Mouse (Mus musculus) cerebellum, adult 9-11 months (tissue): ENCODE results near the gene Gpcpd1.
"Not testable (repeated sequence)": the region's sequence is repeated elsewhere in the genome, so short reads cannot be mapped to it uniquely, and the experiment has no call there.

Experiments used
- DNase-seq: peaks from one replicate; pipeline ENCODE4 v3.0.0; 2022

The Gpcpd1 gene

GRCm38 (mm10) chr2:132587240-132587779 is at the start of gene Gpcpd1:
TSS of gene Gpcpd1 (minus strand) at chr2:132587729.
- DNase-seq, result no peak

- no peak for DNase-seq
These were observed 49.0 kb upstream of the Gpcpd1 start for GRCm38 (mm10) chr2:132636534-132636933.

- DNase-seq, result no peak
These were observed 41.1 kb upstream of the Gpcpd1 start for GRCm38 (mm10) chr2:132628626-132629025.

- no peak for DNase-seq
These were observed 35.6 kb upstream of the Gpcpd1 start for GRCm38 (mm10) chr2:132623092-132623491.

- DNase-seq, result no peak
These were observed 30.2 kb upstream of the Gpcpd1 start for GRCm38 (mm10) chr2:132617693-132618092.

- no peak for DNase-seq
These were observed 26.2 kb upstream of the Gpcpd1 start for GRCm38 (mm10) chr2:132613581-132614188.

GRCm38 (mm10) chr2:132611551-132612233 is 24.2 kb upstream of the Gpcpd1 start:
- DNase-seq, result no peak

GRCm38 (mm10) chr2:132607141-132608093 is 19.9 kb upstream of the Gpcpd1 start:
- no peak for DNase-seq

- no peak for DNase-seq
These were observed 18.4 kb upstream of the Gpcpd1 start for GRCm38 (mm10) chr2:132605795-132606563.

- DNase-seq, result no peak
These were observed 17.4 kb upstream of the Gpcpd1 start for GRCm38 (mm10) chr2:132604922-132605321.

GRCm38 (mm10) chr2:132603706-132604105 is 16.2 kb upstream of the Gpcpd1 start:
- no peak for DNase-seq

GRCm38 (mm10) chr2:132601777-132602176 is 14.2 kb upstream of the Gpcpd1 start:
- DNase-seq, result no peak

GRCm38 (mm10) chr2:132600081-132600480 is 12.6 kb upstream of the Gpcpd1 start:
- DNase-seq, result no peak

- no peak for DNase-seq
These were observed 11.6 kb upstream of the Gpcpd1 start for GRCm38 (mm10) chr2:132599127-132599526.

GRCm38 (mm10) chr2:132597866-132598480 is 10.4 kb upstream of the Gpcpd1 start:
- no peak for DNase-seq

- no peak for DNase-seq
These were observed 9.7 kb upstream of the Gpcpd1 start for GRCm38 (mm10) chr2:132597226-132597625.

- DNase-seq, result no peak
These were observed 8.2 kb upstream of the Gpcpd1 start for GRCm38 (mm10) chr2:132595601-132596235.

- DNase-seq, result no peak
These were observed 4.6 kb upstream of the Gpcpd1 start for GRCm38 (mm10) chr2:132592126-132592525.

GRCm38 (mm10) chr2:132591579-132591978 is 4.0 kb upstream of the Gpcpd1 start:
- not testable (repeated sequence) for DNase-seq

- no peak for DNase-seq
These were observed 2.5 kb upstream of the Gpcpd1 start for GRCm38 (mm10) chr2:132589906-132590538.

GRCm38 (mm10) chr2:132586006-132586405 is 1.5 kb downstream of the Gpcpd1 start:
- DNase-seq, result no peak
